Mouse (Mus musculus): ENCODE results near the gene Knop1. TPM values are rescaled to one million over a fixed set of nuclear protein-coding genes. Genes with fewer than 3 reads are reported as not detected.

Knop1 gene
- polyA plus RNA-seq, 1 experiment from 2014 or later: 76.1 TPM

GRCm38 (mm10) chr7:118793899-118794298 is 62.2 kb downstream of the Knop1 start:
- no peaks in the 10 kb centered on the region for H3K9me3 ChIP-seq
- no peaks in the 10 kb centered on the region for H3K27me3 ChIP-seq
- H3K9ac ChIP-seq: no peak overlapping the region
- no peak overlapping the region for H3K4me2 ChIP-seq
- no peak overlapping the region for H3K4me3 ChIP-seq
- no peak overlapping the region for H3K27ac ChIP-seq
- WGBS: 83% methylated on average over 8 of the region's 8 CpGs
- no peaks in the 10 kb centered on the region for H3K4me1 ChIP-seq
- peaks cover 9% of the 10 kb centered on the region; the same call in 1 of the 2 replicates for H3K36me3 ChIP-seq
- ATAC-seq (ENCODE audit: borderline replicate concordance, extremely low read depth, low FRiP score, low TSS enrichment): no peak

Other genes with a start within 250 kb of the Knop1 start
- 122 and 128 TPM in 2 replicates for gene Gde1, start 150.5 kb downstream of the Knop1 start, polyA plus RNA-seq (2015; fragmentation: Nextera tagmentation; extraction: Ambion mirVana)
- 18.4 and 20.3 TPM in 2 replicates for gene Ccp110, start 143.7 kb downstream of the Knop1 start, polyA plus RNA-seq (2015; fragmentation: Nextera tagmentation; extraction: Ambion mirVana)
- 63.6 and 64.5 TPM in 2 replicates for gene Vps35l, start 116.0 kb downstream of the Knop1 start, polyA plus RNA-seq (2015; fragmentation: Nextera tagmentation; extraction: Ambion mirVana)
- gene Iqck, start 502 bp downstream of the Knop1 start, polyA plus RNA-seq (2015; fragmentation: Nextera tagmentation; extraction: Ambion mirVana): 3.2 and 3.7 TPM in 2 replicates
- gene Gprc5b, start 139.0 kb upstream of the Knop1 start, polyA plus RNA-seq (2015; fragmentation: Nextera tagmentation; extraction: Ambion mirVana): 5.3 and 6.7 TPM in 2 replicates

Data from lung, embryonic 15.5 days (tissue).